Mouse (Mus musculus): ENCODE measurements around the gene Tsen54. TPM values are rescaled to one million over a fixed set of nuclear protein-coding genes. Genes with fewer than 3 reads are reported as not detected.
"Not testable (repeated sequence)": the region's sequence is repeated elsewhere in the genome, so short reads cannot be mapped to it uniquely, and the experiment has no call there.

The Tsen54 gene
- total and polyA plus RNA-seq, 2 experiments from 2014 or later, result 18.0 to 22.5 TPM

GRCm38 (mm10) chr11:115841044-115841443, 26.5 kb downstream of the Tsen54 start:
- no peak for ATAC-seq
- H3K9me3 ChIP-seq (ENCODE audit: low read length), result no peaks in the 10 kb centered on the region
- no peak overlapping the region for H3K4me3 ChIP-seq (ENCODE audit: low read length)
- TF ChIP-seq CTCF (IDR thresholded peaks at IDR 0.05; ENCODE audit: low read depth), result no peak; the same call in 1 of the 2 replicates
- DNase-seq (ENCODE audit: low spot score), result no peak
- no peaks in the 10 kb centered on the region for H3K27me3 ChIP-seq (ENCODE audit: insufficient read depth, low read length)
- H3K9ac ChIP-seq (replicated peaks; ENCODE audit: low read length), result no peak overlapping the region
- no peak overlapping the region for H3K27ac ChIP-seq
- H3K4me1 ChIP-seq (ENCODE audit: insufficient read depth, low read length), result no peaks in the 10 kb centered on the region
- 80% methylated on average over 6 of the region's 6 CpGs for WGBS
- no peak overlapping the region for H3K4me2 ChIP-seq (ENCODE audit: low read depth, low read length)
- H3K36me3 ChIP-seq (ENCODE audit: insufficient read depth, low read length), result no peaks in the 10 kb centered on the region

GRCm38 (mm10) chr11:115841961-115842550, 27.5 kb downstream of the Tsen54 start:
- Histone ChIP-seq H3K36me3 (ENCODE audit: insufficient read depth, low read length) (no peaks in the 10 kb centered on the region), H3K27ac (no peak overlapping the region), H3K4me3 (ENCODE audit: low read length) (no peak overlapping the region), H3K27me3 (ENCODE audit: insufficient read depth, low read length) (no peaks in the 10 kb centered on the region), H3K4me1 (ENCODE audit: insufficient read depth, low read length) (no peaks in the 10 kb centered on the region), H3K9me3 (ENCODE audit: low read length) (no peaks in the 10 kb centered on the region), H3K4me2 (ENCODE audit: low read depth, low read length) (no peak overlapping the region), H3K9ac (replicated peaks; ENCODE audit: low read length) (no peak overlapping the region)
- DNase-seq (ENCODE audit: low spot score) (no peak), ATAC-seq (no peak)
- WGBS, result 34% methylated on average over 6 of the region's 6 CpGs
- TF ChIP-seq CTCF (IDR thresholded peaks at IDR 0.05; ENCODE audit: low read depth), result no peak

GRCm38 (mm10) chr11:115843141-115843890, 28.8 kb downstream of the Tsen54 start:
- Histone ChIP-seq H3K27me3 (ENCODE audit: insufficient read depth, low read length) (no peaks in the 10 kb centered on the region), H3K4me1 (ENCODE audit: insufficient read depth, low read length) (no peaks in the 10 kb centered on the region), H3K9me3 (ENCODE audit: low read length) (no peaks in the 10 kb centered on the region), H3K36me3 (ENCODE audit: insufficient read depth, low read length) (no peaks in the 10 kb centered on the region), H3K9ac (replicated peaks; ENCODE audit: low read length) (no peak overlapping the region), H3K4me3 (ENCODE audit: low read length) (no peak overlapping the region), H3K27ac (no peak overlapping the region), H3K4me2 (ENCODE audit: low read depth, low read length) (no peak overlapping the region)
- ATAC-seq (no peak), DNase-seq (ENCODE audit: low spot score) (no peak)
- 81% methylated on average over 14 of the region's 14 CpGs for WGBS
- no peak for TF ChIP-seq CTCF (IDR thresholded peaks at IDR 0.05; ENCODE audit: low read depth)

- DNase-seq (ENCODE audit: low spot score) (no peak), ATAC-seq (no peak)
- H3K4me2 ChIP-seq (ENCODE audit: low read depth, low read length), result no peak overlapping the region
- no peaks in the 10 kb centered on the region for H3K9me3 ChIP-seq (ENCODE audit: low read length)
- no peaks in the 10 kb centered on the region for H3K4me1 ChIP-seq (ENCODE audit: insufficient read depth, low read length)
- TF ChIP-seq CTCF (IDR thresholded peaks at IDR 0.05; ENCODE audit: low read depth), result no peak
- 80% methylated on average over 5 of the region's 5 CpGs for WGBS
- H3K27me3 ChIP-seq (ENCODE audit: insufficient read depth, low read length), result no peaks in the 10 kb centered on the region
- no peak overlapping the region for H3K9ac ChIP-seq (replicated peaks; ENCODE audit: low read length)
- no peak overlapping the region for H3K4me3 ChIP-seq (ENCODE audit: low read length)
- H3K27ac ChIP-seq, result no peak overlapping the region
- H3K36me3 ChIP-seq (ENCODE audit: insufficient read depth, low read length), result no peaks in the 10 kb centered on the region
These were observed 29.3 kb downstream of the Tsen54 start for GRCm38 (mm10) chr11:115843891-115844239.

GRCm38 (mm10) chr11:115844240-115844639, 29.7 kb downstream of the Tsen54 start:
- Histone ChIP-seq H3K9ac (replicated peaks; ENCODE audit: low read length) (no peak overlapping the region), H3K4me1 (ENCODE audit: insufficient read depth, low read length) (no peaks in the 10 kb centered on the region), H3K27ac (no peak overlapping the region), H3K4me2 (ENCODE audit: low read depth, low read length) (no peak overlapping the region), H3K9me3 (ENCODE audit: low read length) (no peaks in the 10 kb centered on the region), H3K27me3 (ENCODE audit: insufficient read depth, low read length) (no peaks in the 10 kb centered on the region), H3K4me3 (ENCODE audit: low read length) (no peak overlapping the region), H3K36me3 (ENCODE audit: insufficient read depth, low read length) (no peaks in the 10 kb centered on the region)
- no peak for TF ChIP-seq CTCF (IDR thresholded peaks at IDR 0.05; ENCODE audit: low read depth)
- WGBS, result 80% methylated on average over 8 of the region's 8 CpGs
- DNase-seq (ENCODE audit: low spot score), result no peak
- no peak for ATAC-seq

- H3K27me3 ChIP-seq (ENCODE audit: insufficient read depth, low read length), result no peaks in the 10 kb centered on the region
- H3K4me2 ChIP-seq (ENCODE audit: low read depth, low read length), result no peak overlapping the region
- H3K4me3 ChIP-seq (ENCODE audit: low read length), result no peak overlapping the region
- no peak for DNase-seq (ENCODE audit: low spot score)
- H3K4me1 ChIP-seq (ENCODE audit: insufficient read depth, low read length), result no peaks in the 10 kb centered on the region
- no peaks in the 10 kb centered on the region for H3K36me3 ChIP-seq (ENCODE audit: insufficient read depth, low read length)
- H3K27ac ChIP-seq, result no peak overlapping the region
- ATAC-seq, result no peak
- WGBS, result 95% methylated on average over 2 of the region's 2 CpGs
- H3K9me3 ChIP-seq (ENCODE audit: low read length), result no peaks in the 10 kb centered on the region
- no peak for TF ChIP-seq CTCF (IDR thresholded peaks at IDR 0.05; ENCODE audit: low read depth)
- no peak overlapping the region for H3K9ac ChIP-seq (replicated peaks; ENCODE audit: low read length)
These were observed 31.3 kb downstream of the Tsen54 start for GRCm38 (mm10) chr11:115845819-115846218.

- DNase-seq (ENCODE audit: low spot score) (no peak), ATAC-seq (no peak)
- Histone ChIP-seq H3K4me2 (ENCODE audit: low read depth, low read length) (no peak overlapping the region), H3K36me3 (ENCODE audit: insufficient read depth, low read length) (no peaks in the 10 kb centered on the region), H3K4me1 (ENCODE audit: insufficient read depth, low read length) (0 out of 2 replicates have a peak, but pooled peaks cover 4% of the 10 kb centered on the region), H3K27me3 (ENCODE audit: insufficient read depth, low read length) (peaks cover 17% of the 10 kb centered on the region; the same call in 1 of the 2 replicates), H3K4me3 (ENCODE audit: low read length) (no peak overlapping the region), H3K9ac (replicated peaks; ENCODE audit: low read length) (no peak overlapping the region), H3K27ac (no peak overlapping the region), H3K9me3 (ENCODE audit: low read length) (no peaks in the 10 kb centered on the region)
- no peak for TF ChIP-seq CTCF (IDR thresholded peaks at IDR 0.05; ENCODE audit: low read depth)
- WGBS, result 71% methylated on average over 6 of the region's 6 CpGs
These were observed 40.1 kb downstream of the Tsen54 start for GRCm38 (mm10) chr11:115854674-115855073.

GRCm38 (mm10) chr11:115857146-115857545, 42.6 kb downstream of the Tsen54 start:
- H3K4me3 ChIP-seq (ENCODE audit: low read length); H3K27ac ChIP-seq; H3K9ac ChIP-seq (replicated peaks; ENCODE audit: low read length); DNase-seq (ENCODE audit: low spot score); H3K4me1 ChIP-seq (ENCODE audit: insufficient read depth, low read length); ATAC-seq; H3K36me3 ChIP-seq (ENCODE audit: insufficient read depth, low read length); H3K4me2 ChIP-seq (ENCODE audit: low read depth, low read length); H3K9me3 ChIP-seq (ENCODE audit: low read length): not testable (repeated sequence)
- 89% methylated on average over 4 of the region's 4 CpGs for WGBS
- H3K27me3 ChIP-seq (ENCODE audit: insufficient read depth, low read length), result peaks cover 31% of the 10 kb centered on the region

All from hindbrain, postnatal 0 days (tissue).